Mouse (Mus musculus) adrenal gland (tissue): Measurements from ENCODE around the gene Ulk3.

Experiments
- intact Hi-C: fragments of 180-260 bp; cut with DNase I; formaldehyde crosslinking; loops from one replicate; pipeline ENCODE4 v1.15.1; 2025

Gene Ulk3

GRCm38 (mm10) chr9:57565741-57566221 is 23.5 kb upstream of the Ulk3 start:
- intact Hi-C loops = no loop called here

DNA sequence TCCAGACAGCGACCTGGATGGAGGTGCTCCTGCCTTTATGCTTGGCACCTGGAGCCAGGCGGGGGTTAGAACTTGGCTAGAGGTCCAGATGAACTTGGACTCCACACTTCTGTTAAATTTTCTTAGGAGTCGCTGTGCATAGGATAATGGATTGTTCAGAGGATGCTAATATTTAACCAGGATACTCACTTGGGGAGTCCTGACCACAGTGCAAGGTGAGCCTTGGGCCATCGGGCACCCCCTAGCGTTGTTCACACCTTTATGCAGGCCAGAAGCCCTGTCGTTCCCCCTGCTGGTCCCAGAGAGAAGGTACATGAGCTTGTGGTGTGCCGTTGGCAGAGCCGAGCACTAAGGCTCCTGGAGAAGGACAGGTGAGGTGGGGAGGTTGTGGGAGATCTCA is 22.4 kb upstream of the Ulk3 start:
- intact Hi-C loops = no loop called here

GRCm38 (mm10) chr9:57568500-57568899 is 20.8 kb upstream of the Ulk3 start:
- intact Hi-C loops = no loop called here

GRCm38 (mm10) chr9:57574397-57574796 is 14.9 kb upstream of the Ulk3 start:
- intact Hi-C loops = no loop called here

DNA sequence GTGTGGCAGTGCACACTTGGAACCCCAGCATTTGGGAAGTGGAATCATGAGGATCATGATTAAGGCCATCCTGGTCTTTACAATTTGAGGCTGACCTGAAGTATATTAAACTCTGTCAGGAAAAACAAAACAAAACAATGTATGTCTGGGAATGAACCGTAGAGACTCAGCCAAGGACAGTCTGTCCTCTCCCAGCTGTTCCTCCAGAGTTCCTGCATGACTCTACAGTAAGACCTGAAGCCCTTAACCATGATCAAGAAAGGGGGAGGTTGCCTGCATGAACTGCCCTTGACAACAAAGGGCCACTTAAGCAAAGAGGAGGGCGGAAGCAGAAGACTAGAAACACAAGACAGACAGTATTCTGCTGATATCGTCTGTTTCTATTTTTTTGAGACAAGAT is 13.7 kb upstream of the Ulk3 start:
- intact Hi-C loops = no loop called here

- intact Hi-C loops = no loop called here
Observed at GRCm38 (mm10) chr9:57577144-57577849, 12.0 kb upstream of the Ulk3 start.

DNA sequence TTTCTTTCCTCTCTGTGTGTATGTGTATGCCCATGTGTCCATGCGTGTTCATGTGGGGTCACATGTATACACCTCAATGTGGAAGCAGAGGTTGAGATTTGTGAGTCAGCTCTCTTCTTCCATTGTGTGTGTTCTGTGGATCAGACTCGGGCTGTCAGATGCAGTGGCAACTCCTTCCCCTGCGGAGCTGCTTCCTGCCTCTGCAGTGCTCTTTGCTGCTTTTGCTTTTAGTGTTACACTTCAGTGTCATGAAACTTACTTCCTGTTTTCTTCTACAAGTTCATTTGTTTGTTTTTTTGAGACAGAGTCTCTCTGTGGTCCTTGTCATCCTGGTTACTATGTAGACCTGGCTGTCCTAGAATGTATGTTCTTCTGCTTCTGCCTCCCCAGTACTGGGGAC is 4.3 kb upstream of the Ulk3 start:
- intact Hi-C loops = loop anchor here (5.0 kb wide), 1 partner anchor 43 kb away; no protein-coding TSS in a partner anchor

GRCm38 (mm10) chr9:57590726-57591125 is 1.5 kb downstream of the Ulk3 start:
- intact Hi-C loops = loop anchor here (5.0 kb wide), 1 partner anchor 38 kb away; the partner anchor contains the start of gene Mpi

DNA sequence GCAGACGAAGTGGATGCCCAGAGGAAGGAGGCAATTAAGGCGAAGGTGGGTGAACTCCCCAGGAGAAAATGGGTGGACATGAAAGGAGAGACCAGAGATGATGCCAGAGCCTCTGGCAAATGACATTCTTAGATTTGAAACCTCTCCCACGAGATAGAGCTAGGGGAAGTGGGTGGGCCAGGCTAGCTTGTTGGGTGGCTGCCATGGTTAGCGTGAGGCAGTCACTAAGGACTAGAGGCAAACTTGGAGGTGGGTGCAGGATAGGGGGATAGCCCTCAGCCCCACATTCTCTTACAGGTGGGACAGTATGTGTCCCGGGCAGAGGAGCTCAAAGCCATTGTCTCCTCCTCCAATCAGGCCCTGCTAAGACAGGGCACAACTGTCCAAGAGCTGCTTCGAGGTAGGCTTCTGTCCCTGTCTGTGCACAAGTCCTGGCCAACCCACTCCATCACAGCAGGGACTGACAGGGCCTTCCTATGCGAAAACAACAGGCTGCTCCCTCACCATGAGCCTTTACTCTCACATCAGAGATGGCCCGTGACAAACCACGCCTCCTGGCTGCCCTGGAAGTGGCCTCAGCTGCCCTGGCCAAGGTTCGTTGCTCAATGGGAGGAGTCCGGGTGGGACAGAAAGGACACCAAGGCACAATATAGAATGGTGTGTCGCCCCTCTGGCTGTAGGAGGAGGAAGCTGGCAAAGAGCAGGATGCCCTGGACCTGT is 4.4 kb downstream of the Ulk3 start:
- intact Hi-C loops = loop anchor here (5.0 kb wide), 1 partner anchor 41 kb away; the partner anchor contains the start of gene Mpi

- intact Hi-C loops = loop anchor here (5.0 kb wide), 1 partner anchor 42 kb away; the partner anchor contains the start of gene Mpi
Observed at GRCm38 (mm10) chr9:57594174-57594509, 4.9 kb downstream of the Ulk3 start.

- intact Hi-C loops = no loop called here
Observed at GRCm38 (mm10) chr9:57597265-57597664, 8.0 kb downstream of the Ulk3 start.

- intact Hi-C loops = no loop called here
Observed at GRCm38 (mm10) chr9:57597929-57598382, 8.7 kb downstream of the Ulk3 start.

DNA sequence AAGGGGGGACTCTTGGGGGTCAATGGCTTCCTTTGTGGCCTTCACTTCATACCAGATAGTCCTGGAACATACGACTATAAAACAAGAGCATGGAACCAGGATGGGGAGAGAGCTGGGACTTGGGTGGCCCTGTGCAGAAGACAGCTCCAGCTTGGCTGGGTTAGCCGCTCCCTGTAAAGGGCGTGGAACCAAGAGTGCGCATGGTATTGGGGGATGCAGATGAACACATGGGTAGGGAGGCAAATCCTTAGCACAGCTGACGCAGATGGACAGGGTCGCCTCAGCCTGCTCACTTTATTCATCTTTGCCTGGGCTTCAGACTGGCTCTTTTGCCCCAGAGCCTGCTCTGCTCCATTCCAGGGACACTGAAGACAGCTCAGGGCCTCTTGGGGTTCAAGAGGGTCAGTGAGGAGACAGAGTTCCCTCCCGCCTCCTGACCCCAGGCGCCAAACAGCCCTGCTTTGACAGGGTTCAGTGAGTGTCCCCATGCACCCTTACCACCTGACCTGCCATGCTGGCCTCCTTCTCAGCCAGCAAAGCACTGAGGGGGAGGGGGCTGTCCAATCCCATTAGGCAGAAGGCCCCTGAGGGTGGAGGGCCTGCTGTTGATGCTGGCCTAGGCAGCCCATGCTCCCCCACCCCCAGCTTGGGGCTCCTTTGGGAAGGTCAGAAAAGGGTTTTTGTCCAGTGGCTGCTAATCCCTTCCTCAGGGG is 9.8 kb downstream of the Ulk3 start:
- intact Hi-C loops = no loop called here

- intact Hi-C loops = no loop called here
Observed at GRCm38 (mm10) chr9:57600620-57601352, 11.5 kb downstream of the Ulk3 start.

GRCm38 (mm10) chr9:57601353-57601706 is 12.1 kb downstream of the Ulk3 start:
- intact Hi-C loops = no loop called here

DNA sequence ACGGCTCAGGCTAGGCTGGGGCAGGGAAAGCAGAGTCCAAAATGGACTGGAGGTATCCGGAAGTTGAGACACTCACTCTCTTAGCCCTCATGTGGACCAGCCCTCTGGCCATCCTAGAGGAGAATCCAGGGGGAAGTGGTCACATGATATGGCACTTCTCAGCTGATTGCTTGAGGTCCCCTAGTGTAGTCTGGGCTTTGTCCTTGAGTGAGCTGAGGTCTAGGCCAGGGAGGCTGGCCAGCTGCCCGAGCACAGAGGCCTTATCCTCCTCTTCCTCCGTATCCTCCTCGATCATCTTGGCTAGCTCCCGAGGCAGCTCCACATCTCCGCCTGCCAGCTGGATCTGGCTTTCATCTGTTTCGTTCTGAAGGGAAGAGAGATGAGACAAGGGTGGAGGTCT is 12.8 kb downstream of the Ulk3 start:
- intact Hi-C loops = no loop called here

GRCm38 (mm10) chr9:57604875-57605274 is 15.6 kb downstream of the Ulk3 start:
- intact Hi-C loops = no loop called here

GRCm38 (mm10) chr9:57605503-57605902 is 16.3 kb downstream of the Ulk3 start:
- intact Hi-C loops = no loop called here

GRCm38 (mm10) chr9:57606139-57606851 is 17.0 kb downstream of the Ulk3 start, which contains the start of gene Cplx3:
Gene Cplx3 (minus strand): TSS chr9:57606281.
- intact Hi-C loops = no loop called here

DNA sequence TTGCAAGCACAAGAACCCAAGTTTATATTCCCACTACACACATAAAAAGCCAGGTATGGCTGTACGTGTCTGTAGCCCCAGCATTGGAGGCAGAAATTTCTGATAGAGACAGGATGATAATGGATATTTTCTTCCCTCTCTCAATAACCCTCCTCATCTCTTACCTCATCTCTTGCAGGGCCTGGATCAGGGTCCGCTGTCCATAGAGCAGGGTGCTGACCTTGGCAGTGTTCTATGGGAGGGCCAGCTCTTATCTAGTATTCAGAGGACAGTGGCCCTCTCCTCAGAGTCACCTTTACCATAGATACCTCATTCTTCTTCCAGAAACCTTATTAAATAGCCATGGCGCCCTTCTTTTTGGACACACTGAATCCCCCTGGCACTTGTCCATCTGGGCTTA is 20.6 kb downstream of the Ulk3 start:
- intact Hi-C loops = no loop called here
